Mouse (Mus musculus) thymus, postnatal 14 days (tissue): ENCODE measurements at regions not wholly inside any gene's neighbourhood (a gene's known extent, or its start where the extent isn't known, plus 50 kb on each side); places are given as distances from the start of the nearest gene placed in this dataset.
A peak's percentile ranks its signal among the peaks of the same experiment; 100 is the strongest.
"Not testable (repeated sequence)": the region's sequence is repeated elsewhere in the genome, so short reads cannot be mapped to it uniquely, and the experiment has no call there.

Source experiments
- DNase-seq: peaks from one replicate; pipeline ENCODE4 v3.0.0; 2021

DNA sequence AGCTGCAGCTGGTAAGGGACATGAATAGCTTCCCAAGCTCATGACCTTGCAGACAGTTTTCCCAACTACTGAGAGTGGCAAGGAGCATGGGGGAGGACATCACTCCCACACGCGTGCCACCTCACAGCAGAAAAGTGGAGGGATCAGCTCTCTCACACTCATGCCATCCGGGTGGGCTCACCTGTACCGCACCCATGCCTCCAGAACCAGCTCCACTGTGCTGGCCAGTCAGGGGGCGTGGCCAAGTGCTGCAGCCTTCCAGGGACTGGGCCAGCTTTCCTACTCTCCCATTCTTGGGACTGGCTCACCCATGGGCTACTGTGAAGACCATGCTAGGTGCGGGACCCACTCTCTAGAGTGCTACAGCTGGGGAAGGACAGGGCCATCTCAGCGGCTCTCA lies 88.4 kb upstream of the Klf13 start:
- DNase-seq = no peak

- DNase-seq = no peak
Measured at GRCm38 (mm10) chr7:64025155-64025554, 86.4 kb upstream of the Klf13 start.

GRCm38 (mm10) chr7:64024253-64024652 lies 85.5 kb upstream of the Klf13 start:
- DNase-seq = no peak

DNA sequence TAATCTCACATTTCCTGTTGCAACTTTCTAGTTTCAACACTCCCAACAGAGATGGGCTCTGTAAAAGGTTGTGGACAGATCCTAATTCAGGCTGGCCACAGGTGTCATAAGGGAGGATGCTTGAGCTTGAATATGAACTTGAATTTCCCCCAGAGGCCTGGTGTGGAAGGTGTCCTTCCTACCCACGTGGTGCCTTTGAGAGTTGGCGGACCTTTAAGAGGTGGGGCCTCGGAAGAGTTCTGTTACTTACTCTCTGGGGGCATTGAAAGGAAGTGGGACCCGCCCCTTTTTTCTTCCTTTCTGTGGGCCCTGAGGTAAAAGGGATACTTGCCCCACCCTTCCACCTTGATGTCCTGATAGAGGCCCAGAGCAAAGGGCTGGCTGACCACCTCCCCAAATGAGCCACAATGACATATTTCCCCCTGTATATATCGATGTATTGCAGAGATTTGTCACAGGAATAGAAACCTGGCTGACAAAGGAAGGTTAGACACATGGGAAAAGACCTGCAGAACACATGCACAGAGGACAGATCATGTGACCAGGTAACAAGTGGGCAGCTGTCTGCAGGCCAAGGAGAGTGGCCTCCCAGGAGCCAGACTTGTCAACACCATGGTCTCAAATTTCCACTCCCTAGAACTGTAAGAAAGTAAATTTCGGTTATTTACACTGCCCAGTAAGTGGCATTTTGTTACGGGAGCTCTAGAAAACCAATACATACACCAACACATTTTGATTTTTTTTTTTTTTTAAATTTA lies 84.2 kb upstream of the Klf13 start:
- peak; percentile 45 for DNase-seq

DNA sequence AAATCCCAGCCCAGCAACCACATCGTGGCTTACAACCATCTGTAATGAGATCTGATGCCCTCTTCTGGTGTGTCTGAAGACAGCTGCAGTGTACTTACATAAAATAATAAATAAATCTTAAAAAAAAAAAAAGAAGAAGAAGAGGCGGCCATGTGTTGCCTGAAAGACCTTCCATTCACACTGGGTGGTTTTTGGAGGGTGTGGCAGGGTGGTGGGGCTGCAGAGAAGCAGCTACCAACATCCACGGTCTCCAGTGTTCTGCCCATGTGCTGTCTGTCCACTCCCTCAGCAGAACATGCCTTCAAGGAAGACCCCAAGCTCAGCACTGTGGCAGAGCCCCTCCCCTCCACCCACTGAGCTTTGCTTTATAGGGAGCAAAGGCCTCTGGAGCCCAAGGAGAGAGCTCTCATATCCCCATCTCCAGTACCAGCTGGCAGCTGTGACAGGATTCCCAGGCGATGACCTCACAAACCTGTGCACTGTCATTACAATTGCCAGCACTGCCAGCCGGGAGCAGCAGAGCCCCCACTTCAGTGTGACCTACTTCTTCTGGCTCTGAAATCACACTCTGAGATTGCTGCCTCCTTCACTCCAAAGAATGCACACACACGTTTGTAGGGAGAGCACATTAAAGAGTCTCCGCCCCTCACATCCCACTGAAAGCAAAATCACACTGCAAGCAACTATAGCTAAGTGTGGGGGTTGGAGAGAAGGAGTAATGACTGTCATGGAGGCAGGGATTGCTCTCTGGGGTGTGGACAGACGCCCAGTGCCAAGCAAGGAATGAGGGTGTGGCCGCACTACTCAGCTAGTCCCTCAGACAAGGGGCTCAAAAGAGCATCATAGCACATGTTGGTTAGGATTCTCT lies 82.8 kb upstream of the Klf13 start:
- DNase-seq = no peak

DNA sequence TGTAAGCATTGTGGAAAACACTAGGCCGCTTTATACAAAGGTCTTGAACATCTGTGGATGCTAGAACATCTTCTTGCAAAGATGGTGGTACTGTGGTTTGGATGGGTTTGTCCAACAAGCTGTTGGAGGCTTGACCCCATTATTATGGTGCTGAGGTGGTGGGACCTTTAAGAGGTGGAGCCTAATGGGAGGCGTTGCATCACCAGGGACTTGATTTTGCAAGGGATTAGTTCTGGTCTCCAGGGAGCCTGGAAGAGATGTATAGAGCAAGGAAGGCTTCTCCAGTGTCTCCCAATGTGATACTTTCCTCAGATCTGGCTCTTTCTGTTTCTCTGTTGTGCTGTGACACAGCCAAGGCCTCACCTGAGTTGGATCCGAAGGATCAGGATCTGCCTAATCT lies 79.4 kb upstream of the Klf13 start:
- DNase-seq = no peak

DNA sequence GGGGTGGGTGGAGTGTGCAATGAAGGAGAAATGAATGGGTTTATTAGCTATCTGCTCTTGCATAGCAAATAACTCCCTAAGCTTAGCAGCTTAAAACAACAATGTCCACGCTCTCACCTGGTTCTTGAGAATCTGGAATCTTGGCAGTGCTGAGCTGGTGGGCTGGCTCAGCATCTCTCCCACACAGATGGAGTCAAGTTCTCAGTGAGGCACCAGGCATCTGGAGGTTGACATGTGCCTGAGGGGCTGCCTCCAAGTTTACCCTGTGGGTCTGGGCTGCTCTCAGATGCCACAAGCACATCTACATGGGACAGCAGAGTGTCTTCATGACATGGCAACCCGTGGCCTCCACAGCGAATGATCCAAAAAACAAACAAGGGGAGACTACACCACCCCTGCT lies 78.2 kb upstream of the Klf13 start:
- DNase-seq = no peak

- DNase-seq = not testable (repeated sequence)
Measured at GRCm38 (mm10) chr7:64015136-64015535, 76.4 kb upstream of the Klf13 start.

DNA sequence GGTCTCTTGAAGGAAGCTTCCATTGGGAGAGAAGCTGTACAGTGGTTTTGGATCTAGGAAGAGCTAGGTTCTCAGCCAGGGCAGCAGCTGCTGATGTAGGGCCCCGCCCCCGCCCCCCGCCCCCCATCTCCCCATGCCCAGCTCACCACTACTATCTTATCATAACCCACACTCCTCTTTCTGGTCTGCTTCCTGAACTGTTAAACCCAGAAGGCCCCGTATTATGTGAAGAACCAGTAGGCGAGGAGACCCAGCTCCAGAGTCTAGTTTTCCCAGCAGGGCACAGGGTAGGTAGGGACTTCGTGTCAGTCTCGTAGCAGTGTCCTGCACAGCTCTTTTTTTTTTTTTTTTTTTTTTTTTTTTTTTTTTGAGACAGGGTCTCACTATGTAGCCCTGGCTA lies 75.5 kb upstream of the Klf13 start:
- DNase-seq = no peak

DNA sequence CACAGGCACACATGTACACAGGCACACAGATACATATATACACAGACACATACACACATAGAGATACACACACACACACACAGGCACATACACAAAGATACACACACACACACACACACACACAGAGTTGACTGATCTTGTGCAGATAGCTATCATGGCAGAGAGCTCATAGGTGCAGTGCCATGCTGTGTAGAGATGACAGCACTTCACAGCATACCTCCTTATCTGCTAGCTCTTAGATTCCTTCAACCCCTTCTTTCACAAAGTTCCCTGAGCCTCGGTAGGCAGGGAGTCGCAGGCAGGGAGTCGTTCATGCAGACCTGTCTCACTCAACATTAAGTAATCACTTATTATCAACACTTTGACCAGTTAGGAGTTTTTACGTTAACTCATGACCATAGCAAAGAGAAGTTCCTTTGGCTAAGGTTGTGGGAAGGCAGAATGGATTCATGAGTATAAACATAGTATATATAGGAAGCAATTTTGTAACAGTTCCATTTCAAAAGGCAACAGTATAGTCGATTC lies 74.4 kb upstream of the Klf13 start:
- no peak for DNase-seq

GRCm38 (mm10) chr7:64012268-64012601 lies 73.5 kb upstream of the Klf13 start:
- no peak for DNase-seq

DNA sequence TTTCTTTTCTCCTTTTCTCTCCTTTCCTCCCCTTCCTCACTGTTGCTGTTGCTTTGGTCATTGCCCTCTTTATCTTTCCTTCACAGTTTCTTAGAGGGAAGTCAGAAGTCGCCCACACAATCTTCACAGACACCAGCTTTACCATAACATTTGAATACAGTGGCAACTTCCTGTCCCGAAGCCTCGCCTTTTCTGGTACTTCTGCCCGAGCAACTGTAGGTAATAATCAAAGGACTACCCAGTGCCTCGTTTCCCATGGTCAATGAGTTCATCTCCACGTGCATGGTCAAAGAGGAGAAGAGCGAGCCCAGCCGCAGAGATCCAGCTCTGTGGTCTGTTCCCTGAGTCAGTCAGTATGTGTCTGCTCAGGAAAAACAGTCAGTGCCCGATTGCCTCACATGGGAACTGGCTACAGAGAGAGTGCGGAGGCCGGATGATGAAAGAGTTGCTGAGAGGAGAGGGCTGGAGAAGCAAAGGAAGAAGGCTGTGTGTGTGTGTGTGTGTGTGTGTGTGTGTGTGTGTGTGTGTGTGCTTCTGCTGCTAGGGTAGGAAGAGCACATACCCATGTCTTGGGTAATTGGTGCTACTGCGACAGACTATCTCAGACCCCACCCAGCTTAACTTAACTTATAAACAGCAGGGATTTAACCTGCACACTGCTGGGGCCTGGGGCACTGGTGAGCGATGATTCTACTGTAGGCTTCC lies 73.0 kb upstream of the Klf13 start:
- DNase-seq = peak; percentile 69

DNA sequence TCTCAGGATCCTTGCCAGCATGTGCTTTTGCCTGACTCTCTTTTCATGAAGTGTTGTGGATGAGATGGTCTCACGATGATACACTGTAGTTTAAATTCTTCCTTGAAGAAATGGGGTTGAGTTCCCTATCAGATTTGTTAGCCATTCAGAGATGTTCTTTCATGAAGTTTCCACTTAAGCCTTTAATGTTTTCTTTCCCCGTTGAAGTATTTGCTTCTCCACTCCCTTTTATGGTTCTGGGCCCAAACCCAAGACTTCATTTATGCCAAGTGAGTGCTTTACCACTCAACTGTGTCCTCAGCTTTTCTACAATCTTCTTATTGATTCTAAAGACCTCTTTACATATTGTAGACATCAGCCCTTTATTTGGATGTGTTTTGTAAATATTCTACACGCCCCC lies 71.9 kb upstream of the Klf13 start:
- no peak for DNase-seq

- DNase-seq = peak; percentile 56
Measured at GRCm38 (mm10) chr7:64007766-64008165, 69.1 kb upstream of the Klf13 start.

- DNase-seq = no peak
Measured at GRCm38 (mm10) chr7:64006935-64007334, 68.2 kb upstream of the Klf13 start.

GRCm38 (mm10) chr7:64005765-64006164 lies 67.0 kb upstream of the Klf13 start:
- DNase-seq = no peak

DNA sequence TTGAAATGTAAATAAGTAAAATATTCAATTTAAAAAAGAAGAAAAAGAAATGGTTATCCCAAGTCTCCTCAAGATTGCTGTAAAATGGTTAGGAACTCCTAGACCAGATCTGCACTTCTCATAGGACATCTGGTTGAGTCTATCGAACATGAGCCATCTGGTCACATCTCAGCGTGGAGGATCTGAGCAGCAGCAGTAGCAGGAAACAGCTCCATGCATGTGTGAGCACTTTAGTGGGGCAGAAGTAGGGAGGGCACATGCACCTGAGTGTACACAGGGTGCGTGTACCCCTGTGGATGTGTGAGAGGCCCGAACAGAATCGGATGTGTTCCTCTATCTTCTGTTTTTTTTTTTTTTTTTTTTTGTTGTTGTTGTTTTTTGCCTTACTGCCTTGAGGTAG lies 65.2 kb upstream of the Klf13 start:
- peak; percentile 73 for DNase-seq

DNA sequence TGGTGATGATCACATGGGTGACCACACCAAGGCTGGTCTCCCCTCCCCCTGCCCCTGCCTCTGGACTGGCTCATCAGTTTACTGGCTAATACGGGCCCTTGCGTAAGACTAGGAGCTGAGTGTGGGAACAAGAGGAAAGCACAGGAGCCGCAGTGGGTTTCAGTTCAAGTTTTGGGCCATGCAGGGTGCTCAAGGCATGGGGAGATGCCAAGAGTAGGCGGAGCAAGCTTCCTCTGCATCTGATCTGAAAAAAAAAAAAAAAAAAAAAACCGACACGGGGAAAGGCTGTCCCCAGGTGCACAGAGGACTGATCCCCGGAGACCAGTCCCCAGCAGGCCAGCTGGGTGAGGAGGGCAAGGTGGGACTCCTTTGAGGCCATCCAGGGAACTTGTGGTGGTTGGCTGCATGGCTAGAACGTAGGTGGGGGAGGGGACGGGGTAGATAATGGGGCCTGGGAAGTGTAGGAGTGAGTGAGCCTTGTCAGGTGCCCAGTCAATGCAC lies 62.9 kb upstream of the Klf13 start:
- peak; percentile 57 for DNase-seq

DNA sequence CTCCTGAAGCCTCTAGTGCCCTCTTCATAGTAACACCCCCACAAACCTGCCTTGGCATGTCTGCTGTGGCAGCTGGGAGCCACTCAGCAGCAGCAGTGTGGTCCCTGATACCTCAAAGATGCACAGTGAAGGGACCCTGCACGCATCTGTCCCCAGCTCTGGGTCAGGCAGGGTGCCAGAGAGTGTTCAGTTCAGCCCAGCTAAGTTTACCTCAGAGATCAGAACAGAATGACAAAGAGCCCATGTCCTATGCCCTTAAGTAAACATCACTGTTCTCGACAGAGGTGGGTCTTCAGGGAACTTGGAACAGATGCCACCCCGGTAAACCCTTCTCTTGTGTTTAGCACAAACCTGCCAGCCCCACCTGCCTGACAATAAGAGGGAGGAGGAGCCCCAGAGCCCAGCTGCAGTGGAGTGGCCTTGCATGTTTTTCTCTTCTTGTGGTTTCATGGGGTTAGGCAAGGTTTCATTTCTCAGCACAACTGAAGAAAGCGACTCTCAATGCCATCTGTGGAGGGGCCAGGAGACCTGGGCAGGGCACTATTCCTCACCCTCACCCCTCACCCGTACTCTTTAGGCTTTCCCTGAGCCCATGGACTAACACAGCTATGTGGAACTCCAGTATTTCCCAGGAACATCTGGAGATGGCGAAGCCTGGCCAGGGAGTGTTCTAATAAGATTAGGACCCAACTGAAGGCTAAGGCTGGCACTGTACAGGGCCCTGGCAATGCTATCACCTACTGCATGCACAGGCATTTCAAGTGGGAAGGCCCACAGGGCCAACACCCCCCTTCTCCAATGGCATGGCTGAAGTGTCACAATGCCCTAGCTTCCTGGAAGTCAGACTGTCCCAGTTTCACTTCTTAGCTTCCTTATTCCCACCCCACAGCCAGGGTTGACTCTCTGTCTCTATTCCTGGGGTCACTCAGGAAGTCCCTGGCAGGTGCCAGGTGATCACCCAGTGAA lies 60.6 kb upstream of the Klf13 start:
- peak; percentile 91 for DNase-seq

GRCm38 (mm10) chr7:63997997-63998396 lies 59.3 kb upstream of the Klf13 start:
- DNase-seq = peak; percentile 14

DNA sequence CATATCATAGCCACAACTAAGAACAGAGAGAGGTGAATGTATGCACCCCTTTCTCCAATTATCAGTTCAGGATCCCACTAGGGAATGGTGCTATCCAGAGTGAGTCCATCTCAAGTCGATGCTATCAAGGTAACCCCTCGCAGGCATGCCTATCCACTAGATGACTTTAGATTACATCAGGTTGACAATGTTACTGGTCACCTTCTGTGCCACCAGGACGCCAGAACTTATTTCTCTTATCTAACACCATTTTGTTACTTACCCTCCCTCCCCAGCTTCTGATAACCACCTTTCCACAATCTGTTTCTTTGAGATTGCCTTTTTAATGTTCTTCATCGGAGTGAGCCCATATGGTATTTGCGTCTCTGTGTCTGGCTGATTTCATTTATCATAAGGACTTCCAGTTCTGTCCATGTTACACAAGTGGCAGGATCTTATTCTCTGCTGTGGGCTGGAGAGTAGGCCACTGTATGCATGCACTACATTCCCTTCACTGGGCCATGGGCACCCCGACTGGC lies 57.9 kb upstream of the Klf13 start:
- no peak for DNase-seq
